Mouse (Mus musculus) skeletal muscle tissue, postnatal 0 days (tissue): ENCODE results near the gene Tbx4. TPM values are rescaled to one million over a fixed set of nuclear protein-coding genes. Genes with fewer than 3 reads are reported as not detected.

Source experiments
- polyA plus RNA-seq: library from polyadenylated mRNA; unstranded; fragments of >200 nt; fragmentation: Nextera tagmentation; extraction: Ambion mirVana; gene quantifications from 2 replicates; pipeline ENCODE4 v1.2.1, GENCODE M21; 2015

The Tbx4 gene
- polyA plus RNA-seq, result 2.3 and 2.4 TPM in 2 replicates

GRCm38 (mm10) chr11:85885665-85886428, at the start of gene Tbx4:
Gene Tbx4 (plus strand): TSS chr11:85886422.

GRCm38 (mm10) chr11:85850233-85850632, 36.0 kb upstream of the Tbx4 start, which contains the start of gene Gm11444:
Gene Gm11444 (minus strand): TSS chr11:85850333.

Other genes with a start within 250 kb of the Tbx4 start
- gene Tbx2, start 53.9 kb upstream of the Tbx4 start, polyA plus RNA-seq, result 1.7 and 2.7 TPM in 2 replicates
- not detected in 2 replicates for gene Gm11444, start 36.1 kb upstream of the Tbx4 start, polyA plus RNA-seq